Mouse (Mus musculus) embryonic fibroblast, embryonic 13.5 days (primary cell): Measurements from ENCODE around the gene Man1a2.

Source experiments
- CTCF ChIP-seq: IDR thresholded peaks from 2 replicates; pipeline ENCODE4 v1.5.1; 2011; ENCODE audit warnings: mild to moderate bottlenecking, control low read depth, low read length, moderate library complexity, borderline replicate concordance; ENCODE audit not compliant: insufficient read depth
- POLR2A ChIP-seq: IDR thresholded peaks from 2 replicates; pipeline ENCODE4 v1.6.1; 2011; ENCODE audit warnings: low read depth, mild to moderate bottlenecking, control low read depth, low read length, moderate library complexity

- TF ChIP-seq POLR2A = no peak
- no peak for TF ChIP-seq CTCF
Measured at GRCm38 (mm10) chr3:100716241-100716640, 30.9 kb upstream of the Man1a2 start.
